Mouse (Mus musculus): ENCODE measurements around the gene Sec14l4.

The Sec14l4 gene

DNA sequence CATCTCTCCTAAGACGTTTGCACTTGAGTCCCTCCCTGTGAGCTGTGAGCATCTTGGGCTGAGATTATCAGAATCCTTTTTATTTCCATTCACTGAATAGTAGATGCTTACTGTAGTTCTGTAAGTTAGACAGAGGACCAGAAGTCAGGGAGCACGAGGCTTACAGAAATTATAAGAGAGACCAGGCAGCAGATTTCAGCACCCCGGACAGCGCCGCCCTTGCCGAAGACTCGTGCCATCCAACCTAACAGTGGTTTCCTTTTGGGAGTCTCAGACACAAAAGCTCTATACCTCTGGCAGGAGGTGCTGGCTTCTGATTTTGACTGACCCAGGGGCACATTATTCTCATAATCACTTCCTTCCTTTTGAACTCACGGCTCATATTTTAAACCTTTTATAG lies 45.4 kb downstream of the Sec14l4 start:
- peak; percentile 18 for DNase-seq (ENCODE audit: extremely low read depth, insufficient read length, low spot score)

DNA sequence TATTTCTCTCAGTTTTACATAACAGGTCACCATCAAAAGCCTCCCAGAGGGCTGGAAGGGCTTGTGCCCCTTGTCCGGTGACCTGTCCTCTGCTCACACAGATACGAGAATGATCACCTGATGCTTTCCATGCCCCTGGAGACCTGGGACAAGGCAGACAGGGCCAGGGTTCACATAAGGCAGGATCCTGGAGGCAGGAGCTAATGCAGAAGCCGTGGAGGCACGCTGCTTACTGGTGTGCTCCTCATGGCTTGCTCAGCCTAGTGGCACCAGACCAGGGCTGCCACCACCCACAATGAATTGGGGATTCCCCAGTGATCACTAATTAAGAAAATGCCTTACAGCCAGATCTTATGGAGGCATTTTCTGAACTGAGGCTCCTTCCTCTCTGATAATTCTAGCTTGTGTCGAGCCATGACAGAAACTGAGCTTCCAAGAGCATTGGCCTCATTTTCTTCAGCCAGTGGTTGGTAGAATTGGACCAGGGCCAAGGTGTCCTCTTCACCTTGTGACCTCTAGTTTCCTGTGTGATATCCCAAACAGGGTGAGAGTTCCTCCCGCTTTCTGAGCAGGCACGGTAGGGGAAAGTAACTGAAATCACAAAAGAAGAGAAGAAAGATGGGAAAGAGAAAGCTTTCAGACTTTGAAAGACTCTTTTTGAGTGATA lies 47.1 kb downstream of the Sec14l4 start:
- no peak for DNase-seq (ENCODE audit: extremely low read depth, insufficient read length, low spot score)

DNA sequence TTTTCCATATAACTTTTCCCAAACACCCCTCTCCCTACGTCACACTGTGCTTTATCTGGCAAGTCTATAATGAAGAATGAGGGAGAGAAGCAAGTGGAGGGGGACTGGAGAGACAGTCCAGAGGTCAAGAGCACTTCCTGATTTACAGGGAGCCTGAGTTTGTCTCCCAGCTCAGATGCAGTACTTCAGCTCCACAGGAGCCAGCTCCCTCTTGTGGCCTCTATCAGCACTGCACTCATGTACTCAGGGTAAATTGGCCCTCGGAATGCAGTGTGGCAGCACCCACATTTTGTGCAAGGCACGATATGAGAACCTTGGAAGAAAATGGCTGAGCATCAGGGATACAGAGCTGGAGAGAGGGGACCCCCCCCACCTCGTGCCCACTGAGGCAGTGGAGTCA lies 49.0 kb downstream of the Sec14l4 start:
- peak; percentile 24 for DNase-seq (ENCODE audit: extremely low read depth, insufficient read length, low spot score)

DNA sequence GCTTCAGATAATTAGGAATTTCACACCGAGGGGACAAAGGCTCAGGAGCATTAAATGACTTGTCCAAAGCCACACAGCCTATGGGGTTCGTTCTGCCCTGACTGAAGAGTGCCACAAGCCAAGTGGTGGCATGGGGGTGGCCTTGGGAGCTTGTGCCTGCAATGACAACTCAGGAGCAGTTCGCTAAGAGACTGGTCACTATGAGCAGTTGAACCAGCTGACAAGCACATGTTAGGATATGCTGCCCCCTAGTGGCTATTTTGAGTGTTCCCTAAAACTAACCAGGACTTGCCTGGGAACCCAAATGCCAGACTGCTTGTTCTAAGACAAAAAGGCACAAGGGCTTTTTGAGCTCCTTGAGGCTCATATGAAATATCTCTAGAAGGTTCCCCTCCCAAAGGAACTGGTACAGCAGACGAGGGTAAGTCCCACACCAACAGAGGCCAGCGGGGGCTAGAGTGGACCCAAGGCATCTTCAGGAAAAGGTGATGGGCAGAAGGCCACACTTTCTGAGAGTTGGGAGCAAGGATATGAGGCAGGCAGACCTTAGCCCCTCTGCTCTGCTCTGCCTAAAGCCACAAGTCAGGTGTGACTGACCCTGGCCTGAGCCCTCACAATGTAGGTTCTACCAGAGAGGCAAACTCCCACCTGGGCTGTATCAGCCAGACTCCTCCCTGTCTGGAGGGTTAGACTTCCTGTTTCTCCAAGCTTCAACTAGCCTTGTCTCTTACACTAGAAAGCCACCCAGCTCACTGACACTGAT lies 52.2 kb downstream of the Sec14l4 start:
- peak; percentile 28 for DNase-seq (ENCODE audit: extremely low read depth, insufficient read length, low spot score)

DNA sequence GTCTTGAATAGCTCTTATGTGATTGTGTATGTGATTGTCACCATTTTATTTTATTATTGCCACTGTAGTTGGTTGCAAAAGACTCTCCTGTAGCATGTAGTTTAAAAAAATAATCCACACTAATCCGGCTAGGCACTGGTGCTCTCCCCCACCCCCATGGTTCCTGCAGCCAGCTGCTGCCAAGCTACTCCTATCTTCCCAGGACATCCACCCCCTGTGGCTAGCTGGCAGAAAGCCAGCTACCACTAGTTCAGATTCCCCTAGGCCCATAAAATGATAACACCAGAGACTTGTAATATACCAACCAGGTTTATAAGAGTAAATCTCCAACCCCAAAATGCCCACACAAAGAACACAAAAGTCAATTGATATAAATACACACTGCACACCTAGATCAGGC lies 55.0 kb downstream of the Sec14l4 start:
- no peak for DNase-seq (ENCODE audit: extremely low read depth, insufficient read length, low spot score)

DNA sequence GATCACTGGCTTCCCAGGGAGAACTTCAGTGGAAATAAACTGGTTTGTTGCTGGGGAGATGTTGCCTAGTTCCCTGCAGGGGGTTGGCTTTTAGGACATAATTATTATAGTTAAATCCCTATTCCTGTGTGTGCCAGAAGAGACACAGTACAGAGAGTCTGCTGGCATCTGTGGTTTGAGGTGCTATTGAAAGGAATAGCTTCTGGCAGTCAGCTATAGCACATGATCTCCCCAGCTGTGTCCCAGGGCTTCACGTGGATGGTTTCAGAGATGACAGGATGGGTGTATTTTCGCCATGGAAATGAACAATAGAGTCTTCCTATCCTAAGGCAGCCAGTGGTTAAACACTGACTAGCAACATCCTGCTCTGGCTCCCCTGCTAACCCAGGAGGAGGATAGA lies 56.0 kb downstream of the Sec14l4 start:
- no peak for DNase-seq (ENCODE audit: extremely low read depth, insufficient read length, low spot score)

DNA sequence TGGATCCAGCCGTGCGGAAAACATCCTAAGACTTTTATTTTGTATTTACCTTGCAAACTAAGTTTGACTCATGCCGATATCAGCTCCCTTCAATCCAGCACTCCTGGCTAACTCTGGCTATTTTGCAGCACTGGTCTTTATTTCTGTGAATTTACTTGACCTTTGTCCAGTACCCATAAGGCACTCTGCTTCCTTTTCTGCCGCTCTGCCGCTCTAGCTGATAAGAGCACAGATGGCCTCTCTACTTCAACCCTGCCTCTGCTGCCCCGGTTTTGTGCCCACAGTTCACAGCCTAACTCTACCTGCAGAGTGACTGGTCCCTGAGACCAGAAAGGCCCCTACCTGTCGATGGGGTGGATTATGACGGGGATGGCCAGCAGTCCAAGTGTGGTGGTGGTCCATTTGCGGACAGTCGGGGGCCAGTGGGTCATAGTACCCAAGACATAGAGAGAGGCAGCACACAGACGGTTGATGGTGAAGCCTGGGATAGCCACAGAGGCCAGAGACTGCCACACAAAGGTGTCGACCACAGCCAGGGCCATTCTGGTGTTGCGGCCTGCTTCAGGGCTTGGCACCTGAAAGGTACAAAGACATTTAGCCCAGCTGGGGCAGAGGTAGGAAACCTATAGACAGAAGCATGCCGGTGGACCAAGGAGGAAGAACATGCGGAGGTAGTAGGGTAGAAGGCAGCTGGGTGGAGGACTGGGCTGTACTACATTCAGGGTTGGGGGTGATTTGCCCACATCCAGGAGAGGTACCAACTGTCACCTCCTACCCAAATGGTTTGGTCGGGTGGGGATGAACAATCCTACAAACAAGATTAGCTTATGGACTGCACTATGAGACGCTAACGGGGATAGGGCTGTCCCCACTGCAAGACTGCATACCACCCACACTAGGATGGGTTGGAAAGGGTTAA lies 62.5 kb downstream of the Sec14l4 start:
- DNase-seq (ENCODE audit: extremely low read depth, insufficient read length, low spot score) = no peak

DNA sequence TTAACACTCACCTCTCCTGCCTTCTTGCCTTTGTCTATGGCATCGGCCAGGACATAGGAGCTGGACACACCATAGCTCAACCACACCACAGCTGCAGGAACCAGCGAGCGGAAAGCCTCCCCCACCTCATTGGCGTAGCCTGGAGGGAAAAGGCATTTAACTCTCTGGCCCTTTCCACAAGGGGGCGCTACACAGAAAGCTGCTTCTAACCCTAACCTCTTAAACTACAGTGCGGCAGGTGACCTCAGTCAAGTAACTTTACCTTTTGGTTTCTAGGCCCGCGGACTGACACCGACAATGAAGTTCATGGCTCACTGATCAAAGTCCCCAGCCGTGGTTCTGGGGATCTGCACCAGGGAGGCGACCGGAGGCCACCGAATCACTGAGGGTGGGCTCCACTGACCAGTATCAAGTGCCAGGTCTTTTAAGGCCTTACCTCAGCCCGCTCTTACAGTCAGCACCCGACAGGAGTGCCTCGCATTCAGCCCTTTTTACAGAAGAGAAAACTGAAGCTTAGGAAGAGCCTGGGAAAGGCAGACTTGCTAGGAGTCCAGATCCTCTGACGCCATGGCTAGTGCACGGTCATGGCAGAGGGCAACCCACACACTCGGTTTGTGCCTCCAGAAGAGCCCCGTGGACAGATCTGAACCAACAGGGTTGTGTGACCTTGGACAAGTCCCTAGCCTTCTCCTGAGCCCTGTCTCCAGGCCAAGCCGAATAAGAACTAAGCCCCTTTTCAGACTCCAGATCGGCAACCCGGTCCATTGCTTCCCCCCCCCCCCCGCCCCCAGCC lies 63.3 kb downstream of the Sec14l4 start:
- peak; percentile 62 for DNase-seq (ENCODE audit: extremely low read depth, insufficient read length, low spot score)

DNA sequence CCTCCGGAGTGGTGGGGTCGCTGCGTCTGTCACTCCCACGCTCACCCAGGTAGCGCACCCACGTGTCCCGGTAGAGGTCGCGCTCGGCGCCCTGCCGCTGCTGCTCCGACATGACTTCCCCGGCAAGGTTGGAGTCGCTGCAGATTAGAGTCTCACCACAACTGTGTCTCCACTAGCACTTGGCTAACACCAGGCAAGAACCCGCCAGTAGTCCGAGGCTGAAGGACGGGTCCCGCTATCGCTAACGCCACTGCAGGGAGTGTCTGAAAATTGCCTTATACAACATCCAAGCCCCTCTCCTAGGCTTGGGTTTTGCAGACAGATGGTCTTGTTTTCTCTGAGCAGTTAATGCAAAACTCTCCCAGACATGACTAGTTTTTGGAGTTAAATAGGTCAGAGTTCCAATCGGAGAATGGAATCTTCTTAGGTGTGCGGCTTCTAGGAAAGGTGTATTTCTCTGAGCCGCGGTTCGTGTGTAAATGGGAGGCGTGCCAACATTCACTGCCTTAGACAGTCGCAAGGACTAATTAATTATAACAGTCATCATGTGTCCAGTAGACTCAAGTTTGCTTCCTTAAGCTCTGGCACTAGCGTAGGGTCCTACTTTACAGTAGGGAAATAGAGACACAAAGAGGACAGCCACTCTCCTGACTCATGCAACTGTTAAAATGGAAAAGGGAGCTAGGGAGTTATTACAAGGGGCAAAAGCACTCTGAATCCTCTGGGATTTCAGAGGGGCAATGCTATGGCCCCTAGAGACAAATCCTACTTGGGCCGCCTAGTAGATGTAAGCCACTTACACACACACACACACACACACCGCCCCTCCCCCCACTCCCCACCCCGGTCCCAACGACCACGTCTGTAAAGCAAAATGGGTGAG lies 64.2 kb downstream of the Sec14l4 start, which contains the start of gene Mtfp1:
Gene Mtfp1 (minus strand): TSS at position 275 of the 883 bp plus-strand sequence.
- DNase-seq (ENCODE audit: extremely low read depth, insufficient read length, low spot score) = peak; percentile 51

DNA sequence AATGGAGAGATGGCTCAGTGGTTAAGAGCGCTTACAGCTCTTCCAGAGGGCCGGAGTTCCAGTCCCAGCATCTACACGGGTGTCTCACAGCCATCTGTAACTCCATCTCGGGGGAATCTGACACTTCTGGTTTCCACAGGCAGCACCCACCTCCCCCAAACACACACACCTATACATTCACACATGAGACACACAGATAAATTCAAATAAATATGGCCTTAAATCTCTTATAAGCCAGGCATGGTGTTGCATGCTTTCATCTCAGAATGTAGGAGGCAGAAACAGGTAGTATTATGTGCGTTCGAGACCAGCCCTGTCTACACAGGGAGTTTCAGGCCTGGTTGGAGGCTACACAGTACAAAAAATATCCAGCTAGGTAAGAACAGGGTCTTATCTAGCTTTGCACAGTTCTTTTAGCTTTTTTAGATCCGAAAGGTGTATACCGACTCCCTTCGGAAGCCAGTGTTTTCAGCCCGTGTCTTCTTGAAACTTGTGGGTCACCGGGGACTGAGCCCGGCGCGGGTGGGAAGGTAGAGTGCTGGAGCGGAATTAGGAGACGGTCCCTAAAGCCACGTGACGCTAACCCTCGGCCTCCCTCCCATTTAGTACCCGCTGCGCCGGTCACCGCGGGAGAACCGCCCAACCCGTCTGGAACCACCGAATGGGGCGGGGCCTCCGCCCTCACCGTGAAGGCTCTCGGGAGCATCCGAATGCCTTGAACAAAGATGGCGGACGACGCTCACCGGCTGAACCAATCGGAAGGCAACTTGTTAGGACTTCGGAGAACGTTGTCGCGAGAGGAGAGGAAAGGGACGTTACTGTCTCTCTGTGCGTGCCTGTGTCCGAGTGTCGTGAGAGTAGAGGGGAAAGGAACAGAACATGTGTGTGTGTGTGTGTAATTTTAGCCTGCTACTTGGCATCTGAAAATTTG lies 65.1 kb downstream of the Sec14l4 start:
- peak; percentile 99 for DNase-seq (ENCODE audit: extremely low read depth, insufficient read length, low spot score)

DNA sequence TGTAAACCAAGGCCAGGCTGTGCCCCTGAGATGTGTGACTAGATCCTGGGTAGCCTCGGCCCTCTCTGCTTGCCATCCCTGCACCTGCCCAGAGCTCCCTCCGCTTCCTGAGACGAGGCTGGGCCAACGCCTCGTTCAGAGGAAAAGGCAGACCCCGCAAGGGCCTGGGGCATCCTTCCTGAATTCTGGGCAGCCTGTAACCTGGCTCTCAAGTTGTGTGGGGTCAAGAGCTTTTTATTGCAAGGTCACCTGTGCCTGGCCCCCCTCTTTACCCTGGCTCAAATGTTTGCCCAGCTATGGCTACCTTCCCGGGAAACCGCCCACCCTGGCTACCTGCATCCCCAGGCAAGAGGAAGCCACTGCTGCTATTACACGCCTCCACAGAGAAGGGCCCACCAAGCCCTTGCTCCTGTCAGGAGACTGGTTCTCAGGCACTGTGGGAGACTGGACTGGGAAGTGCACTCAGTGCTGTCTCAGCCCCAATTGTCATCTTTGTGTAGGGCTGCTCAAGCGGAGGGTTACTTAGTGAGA lies 65.9 kb downstream of the Sec14l4 start:
- DNase-seq (ENCODE audit: extremely low read depth, insufficient read length, low spot score) = no peak
